Mouse (Mus musculus): Measurements from ENCODE around the gene Krtap2-4.

Krtap2-4 gene

GRCm38 (mm10) chr11:99583245-99583704 lies 31.4 kb downstream of the Krtap2-4 start, which contains the start of gene Krtap1-4:
Gene Krtap1-4 (minus strand): TSS chr11:99583654.
- no peak for DNase-seq (ENCODE audit: low spot score)

GRCm38 (mm10) chr11:99581564-99581963 lies 33.1 kb downstream of the Krtap2-4 start:
- DNase-seq (ENCODE audit: low spot score): no peak

- no peak for DNase-seq (ENCODE audit: low spot score)
Measured at GRCm38 (mm10) chr11:99581051-99581450, 33.6 kb downstream of the Krtap2-4 start.

GRCm38 (mm10) chr11:99580636-99581035 lies 34.0 kb downstream of the Krtap2-4 start, which contains the start of gene Krtap1-5:
Gene Krtap1-5 (minus strand): TSS chr11:99581016.
- DNase-seq (ENCODE audit: low spot score): no peak

GRCm38 (mm10) chr11:99574106-99574505 lies 40.5 kb downstream of the Krtap2-4 start:
- peak; percentile 68 for DNase-seq (ENCODE audit: low spot score)

GRCm38 (mm10) chr11:99573164-99573563 lies 41.5 kb downstream of the Krtap2-4 start:
- no peak for DNase-seq (ENCODE audit: low spot score)

GRCm38 (mm10) chr11:99566530-99566929 lies 48.1 kb downstream of the Krtap2-4 start, which contains the start of gene Krtap3-1:
Gene Krtap3-1 (minus strand): TSS chr11:99566630.
- no peak for DNase-seq (ENCODE audit: low spot score)

Measured in testis, postnatal 14 days (tissue).